Mouse (Mus musculus) ES-E14 (cell line): ENCODE data around the gene Bach2. TPM values are rescaled to one million over a fixed set of nuclear protein-coding genes. Genes with fewer than 3 reads are reported as not detected.
A peak's percentile ranks its signal among the peaks of the same experiment; 100 is the strongest.

Experiments used
- DNase-seq: peaks from one replicate; pipeline ENCODE4 v3.0.0-alpha.2; 2013; ENCODE audit warnings: low read depth, low spot score
- H3K27ac ChIP-seq: 2 replicates; pipeline ENCODE4 v1.5.1; 2012; ENCODE audit warnings: low read depth, mild to moderate bottlenecking, low read length, moderate library complexity, mixed read lengths; ENCODE audit not compliant: poor library complexity, insufficient read depth, severe bottlenecking
- H3K36me3 ChIP-seq: 2 replicates; pipeline ENCODE4 v1.6.1; 2012; ENCODE audit warnings: mild to moderate bottlenecking, low read length, moderate library complexity, mixed read lengths; ENCODE audit not compliant: control insufficient read depth, poor library complexity, insufficient read depth, severe bottlenecking
- H3K4me1 ChIP-seq, 2 experiments: fragments of 150-350 bp in 1 of 2; sonication (generic) in 1 of 2; 2 replicates each; pipeline ENCODE4 v1.6.1; 2012; ENCODE audit warnings: low read length in 2 of 2, mild to moderate bottlenecking in 1 of 2, mixed read lengths in 1 of 2; ENCODE audit not compliant: control insufficient read depth in 2 of 2, insufficient read depth in 2 of 2, poor library complexity in 1 of 2
- H3K4me3 ChIP-seq, 2 experiments: fragments of 150-350 bp in 1 of 2; sonication (generic) in 1 of 2; 2 replicates each; pipeline ENCODE4 v1.5.1; 2012; ENCODE audit warnings: low read length in 2 of 2, low read depth in 1 of 2, mild to moderate bottlenecking in 1 of 2, mixed read lengths in 1 of 2; ENCODE audit not compliant: insufficient read depth in 1 of 2, poor library complexity in 1 of 2, severe bottlenecking in 1 of 2
- H3K9ac ChIP-seq: 2 replicates; pipeline ENCODE4 v1.6.1; 2012; ENCODE audit warnings: low read depth, mild to moderate bottlenecking, low read length, mixed read lengths; ENCODE audit not compliant: poor library complexity, insufficient read depth, severe bottlenecking
- H3K9me3 ChIP-seq: fragments of 150-350 bp; sonication (generic); 2 replicates; pipeline ENCODE4 v1.6.1; 2012; ENCODE audit warnings: low read depth, mild to moderate bottlenecking, low read length; ENCODE audit not compliant: control insufficient read depth, insufficient read depth
- CHD2 ChIP-seq: IDR thresholded peaks from 2 replicates; pipeline ENCODE4 v1.6.1; 2014; ENCODE audit warnings: mild to moderate bottlenecking, low read depth, low read length, inconsistent platforms
- HCFC1 ChIP-seq: IDR thresholded peaks from 2 replicates; pipeline ENCODE4 v1.6.1; 2012; ENCODE audit warnings: low read length, inconsistent platforms, borderline replicate concordance; ENCODE audit not compliant: insufficient read depth
- MAFK ChIP-seq: IDR thresholded peaks from 2 replicates; pipeline ENCODE4 v1.6.1; 2014; ENCODE audit warnings: mild to moderate bottlenecking, low read depth, low read length, inconsistent platforms; ENCODE audit not compliant: insufficient read depth
- ZC3H11A ChIP-seq: IDR thresholded peaks from 2 replicates; pipeline ENCODE4 v1.6.1; 2012; ENCODE audit warnings: low read depth, mild to moderate bottlenecking, inconsistent platforms, low read length, borderline replicate concordance
- ZNF384 ChIP-seq: IDR thresholded peaks from 2 replicates; pipeline ENCODE4 v1.6.1; 2012; ENCODE audit warnings: low read depth, low read length, inconsistent platforms
- in situ Hi-C, 2 experiments: fragments of 600-800 bp; cut with MboI; formaldehyde crosslinking; loops; one replicate each; pipeline ENCODE4 v1.15.1; 2025; ENCODE audit warnings: low sequenced_read_pairs in 2 of 2, inconsistent platforms in 1 of 2; ENCODE audit not compliant: unreplicated experiment in 2 of 2
- total RNA-seq: library from RNA; depleted of rRNA; stranded (reverse); fragments of 300-350 nt; gene quantifications from 2 replicates; pipeline ENCODE4 v1.2.3, GENCODE M21; 2012

The Bach2 gene
- total RNA-seq, 1 experiment, result 3.3 TPM

DNA sequence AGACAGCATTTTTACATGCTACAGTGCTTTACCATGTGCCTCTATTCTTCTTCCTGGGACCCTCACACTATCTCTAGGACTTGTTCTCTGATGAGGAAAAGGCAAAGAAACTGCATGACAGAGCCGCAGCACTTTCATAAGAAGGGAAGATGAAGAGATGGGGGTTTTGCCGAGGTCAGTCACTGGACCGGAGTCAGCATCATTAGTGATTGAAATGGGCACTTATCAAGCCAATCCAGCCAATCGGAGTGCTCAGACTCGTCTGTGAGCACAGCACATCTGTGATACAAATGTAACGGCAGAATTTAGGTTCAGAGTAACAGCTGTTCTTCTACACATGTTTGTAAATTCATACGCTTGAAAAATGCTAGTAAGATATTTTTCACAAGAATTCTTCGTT lies 293.5 kb downstream of the Bach2 start:
- Histone ChIP-seq H3K9ac (no peak overlapping the region), H3K4me1 (no peaks in the 10 kb centered on the region; a peak in 1 of 4 replicates), H3K36me3 (no peaks in the 10 kb centered on the region), H3K4me3 (no peak overlapping the region), H3K27ac (no peak overlapping the region), H3K9me3 (no peaks in the 10 kb centered on the region)
- TF ChIP-seq ZC3H11A (no peak), MAFK (no peak), CHD2 (no peak), HCFC1 (no peak), ZNF384 (no peak)
- DNase-seq, result no peak
- in situ Hi-C loops, result no loop called here

DNA sequence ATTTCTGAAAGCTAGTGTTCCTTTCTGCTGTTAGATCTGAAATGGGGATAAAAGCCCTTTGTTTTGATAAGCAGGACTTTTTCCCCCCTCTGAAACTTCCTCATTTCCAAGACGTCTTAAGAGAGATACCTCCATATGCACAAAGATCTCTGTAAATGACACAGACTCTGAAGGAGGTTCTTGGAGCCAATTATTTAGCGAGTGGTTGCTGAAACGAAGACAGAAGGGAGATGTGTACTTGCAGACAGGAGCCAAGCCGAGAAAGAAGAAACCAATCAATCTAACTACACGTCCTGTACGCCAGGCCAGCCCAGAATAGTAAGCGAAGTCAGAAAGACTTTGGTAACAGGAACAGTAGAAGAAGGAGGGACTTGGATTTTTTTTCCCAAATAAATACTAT lies 295.1 kb downstream of the Bach2 start:
- Histone ChIP-seq H3K4me3 (no peak overlapping the region), H3K9ac (no peak overlapping the region), H3K4me1 (no peaks in the 10 kb centered on the region), H3K27ac (no peak overlapping the region), H3K9me3 (no peaks in the 10 kb centered on the region), H3K36me3 (no peaks in the 10 kb centered on the region)
- DNase-seq, result no peak
- TF ChIP-seq ZC3H11A, result no peak
- no peak for TF ChIP-seq ZNF384
- no peak for TF ChIP-seq MAFK
- TF ChIP-seq HCFC1, result no peak
- TF ChIP-seq CHD2, result no peak
- in situ Hi-C loops, result no loop called here

GRCm38 (mm10) chr4:32535626-32536025 lies 297.0 kb downstream of the Bach2 start:
- Histone ChIP-seq H3K27ac (no peak overlapping the region), H3K36me3 (no peaks in the 10 kb centered on the region), H3K4me3 (no peak overlapping the region), H3K9me3 (no peaks in the 10 kb centered on the region), H3K9ac (no peak overlapping the region), H3K4me1 (no peaks in the 10 kb centered on the region)
- TF ChIP-seq ZNF384, result no peak
- TF ChIP-seq ZC3H11A, result no peak
- no peak for TF ChIP-seq HCFC1
- no peak for TF ChIP-seq CHD2
- TF ChIP-seq MAFK, result no peak
- in situ Hi-C loops, result no loop called here
- DNase-seq, result no peak

GRCm38 (mm10) chr4:32536870-32537508 lies 298.4 kb downstream of the Bach2 start:
- no peaks in the 10 kb centered on the region for H3K9me3 ChIP-seq
- H3K4me3 ChIP-seq, result no peak overlapping the region
- H3K9ac ChIP-seq, result no peak overlapping the region
- no peak overlapping the region for H3K27ac ChIP-seq
- H3K36me3 ChIP-seq, result no peaks in the 10 kb centered on the region
- TF ChIP-seq HCFC1 (no peak), ZC3H11A (no peak), MAFK (no peak), CHD2 (no peak), ZNF384 (no peak)
- H3K4me1 ChIP-seq, result no peaks in the 10 kb centered on the region
- no peak for DNase-seq
- in situ Hi-C loops, result no loop called here

DNA sequence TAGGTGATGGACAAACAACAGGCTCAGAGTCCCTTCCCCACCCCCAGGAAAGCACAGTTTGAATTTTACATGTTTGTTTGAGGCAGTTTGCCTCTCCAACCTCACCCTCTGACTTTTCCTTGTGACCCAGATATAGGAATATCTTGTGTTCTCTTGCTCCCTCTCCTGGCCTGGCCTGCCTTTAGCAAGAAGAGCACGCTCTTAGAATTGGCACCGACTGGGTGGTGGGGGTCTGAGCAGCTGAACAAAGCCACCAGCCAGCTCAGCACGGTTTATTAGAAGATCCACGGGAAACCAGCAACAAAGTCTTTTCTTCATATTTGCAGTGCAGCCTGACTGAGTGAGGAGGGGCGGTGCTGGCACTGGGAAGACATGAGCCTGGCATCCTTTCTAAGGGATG lies 299.5 kb downstream of the Bach2 start:
- in situ Hi-C loops, result no loop called here
- H3K9me3 ChIP-seq, result no peaks in the 10 kb centered on the region
- H3K4me1 ChIP-seq, result no peaks in the 10 kb centered on the region
- TF ChIP-seq ZNF384, result no peak
- no peak for TF ChIP-seq HCFC1
- TF ChIP-seq ZC3H11A, result 0 out of 2 replicates have a peak, but pooled peaks have one; percentile 51
- peak overlapping the region; percentile 26 to 53 for H3K4me3 ChIP-seq
- H3K27ac ChIP-seq, result no peak overlapping the region
- no peak overlapping the region for H3K9ac ChIP-seq
- H3K36me3 ChIP-seq, result no peaks in the 10 kb centered on the region
- peak; percentile 48 for DNase-seq
